8 mouse cellular contexts compared by ENCODE assay signal in genomic region chr11:45103498-45104336, GRCm38 (mm10).
DNase-seq lines count a peak whose midpoint lies in the region; ATAC-seq lines count a peak whose summit lies in the region.

No protein-coding gene starts in this region.

- no peaks in the 10 kb centered on the region for H3K27me3 ChIP-seq in forebrain, embryonic 16.5 days (replicated peaks; ENCODE audit: control insufficient read depth, insufficient read depth, low read length)
- no peaks in the 10 kb centered on the region for H3K27me3 ChIP-seq in hindbrain, embryonic 14.5 days (ENCODE audit: control insufficient read depth, insufficient read depth, low read length)
- no peaks in the 10 kb centered on the region for H3K27me3 ChIP-seq in limb, embryonic 10.5 days (ENCODE audit: low read depth, poor library complexity, severe bottlenecking)

- H3K36me3 ChIP-seq in forebrain, embryonic 16.5 days (ENCODE audit: control insufficient read depth, insufficient read depth): no peaks in the 10 kb centered on the region
- no peaks in the 10 kb centered on the region for H3K36me3 ChIP-seq in hindbrain, embryonic 14.5 days (replicated peaks; ENCODE audit: control insufficient read depth, insufficient read depth)
- H3K36me3 ChIP-seq in limb, embryonic 10.5 days: no peaks in the 10 kb centered on the region

- H3K4me2 ChIP-seq in forebrain, embryonic 16.5 days (ENCODE audit: low read length): no peak overlapping the region
- H3K4me2 ChIP-seq in hindbrain, embryonic 14.5 days (replicated peaks): no peak overlapping the region

- WGBS in forebrain, embryonic 16.5 days: 16% methylated on average over 12 of the region's 12 CpGs
- WGBS in hindbrain, embryonic 14.5 days: 48% methylated on average over 12 of the region's 12 CpGs
- WGBS in limb, embryonic 10.5 days: 63% methylated on average over 12 of the region's 12 CpGs

- H3K4me1 ChIP-seq in forebrain, embryonic 16.5 days (replicated peaks; ENCODE audit: control insufficient read depth, insufficient read depth, low read length): no peaks in the 10 kb centered on the region
- no peaks in the 10 kb centered on the region for H3K4me1 ChIP-seq in hindbrain, embryonic 14.5 days (replicated peaks; ENCODE audit: control insufficient read depth, insufficient read depth, low read length)
- H3K4me1 ChIP-seq in limb, embryonic 10.5 days: peaks cover 8% of the 10 kb centered on the region

- H3K9ac ChIP-seq in forebrain, embryonic 16.5 days (replicated peaks; ENCODE audit: low read depth, low read length): no peak overlapping the region
- H3K9ac ChIP-seq in hindbrain, embryonic 14.5 days: no peak overlapping the region

- H3K27ac ChIP-seq in forebrain, embryonic 16.5 days (ENCODE audit: low read length): no peak overlapping the region
- no peak overlapping the region for H3K27ac ChIP-seq in hindbrain, embryonic 14.5 days
- peak overlapping the region; percentile 68 for H3K27ac ChIP-seq in limb, embryonic 10.5 days

- H3K4me3 ChIP-seq in forebrain, embryonic 16.5 days (replicated peaks; ENCODE audit: low read length): no peak overlapping the region
- H3K4me3 ChIP-seq in hindbrain, embryonic 14.5 days (replicated peaks; ENCODE audit: low read length): no peak overlapping the region
- no peak overlapping the region for H3K4me3 ChIP-seq in limb, embryonic 10.5 days

- no peaks in the 10 kb centered on the region for H3K9me3 ChIP-seq in forebrain, embryonic 16.5 days (ENCODE audit: control insufficient read depth, low read length)
- H3K9me3 ChIP-seq in hindbrain, embryonic 14.5 days (ENCODE audit: control insufficient read depth, low read length): no peaks in the 10 kb centered on the region
- no peaks in the 10 kb centered on the region for H3K9me3 ChIP-seq in limb, embryonic 10.5 days (replicated peaks)

- ATAC-seq in forebrain, embryonic 16.5 days: peak; percentile 90
- peak; percentile 84 for ATAC-seq in hindbrain, embryonic 14.5 days (ENCODE audit: low FRiP score)
- no peak for ATAC-seq in megakaryocyte progenitor cell, adult 5-6 weeks (replicated peaks; ENCODE audit: poor library complexity)

- DNase-seq in adrenal gland, adult 2 months: peak; percentile 7
- DNase-seq in adrenal gland, adult 8-10 months: no peak
- DNase-seq in NIH3T3 (ENCODE audit: low read depth): peak; percentile 59
- DNase-seq in hindbrain, embryonic 14.5 days (ENCODE audit: low spot score): no peak
- no peak for DNase-seq in limb, embryonic 10.5 days (ENCODE audit: low spot score)
- peak; percentile 6 for DNase-seq in right cerebral cortex, postnatal 25 days

Comparison
In these comparisons a context has a peak if more than half of its experiments do, and no peak if none do; other contexts are left out.
1. DNase-seq: peak in adrenal gland, adult 2 months (single experiment), NIH3T3 (single experiment) and right cerebral cortex, postnatal 25 days (single experiment); none in adrenal gland, adult 8-10 months (single experiment), hindbrain, embryonic 14.5 days (single experiment) and limb, embryonic 10.5 days (single experiment).